8 mouse cellular contexts compared by ENCODE assay signal in genomic region chr4:156031255-156031592, GRCm38 (mm10). TPM values are rescaled to one million over a fixed set of nuclear protein-coding genes. Genes with fewer than 3 reads are reported as not detected.
A peak's percentile ranks its signal among the peaks of the same experiment; 100 is the strongest.
DNase-seq lines count a peak whose midpoint lies in the region; ATAC-seq and TF ChIP-seq lines count a peak whose summit lies in the region.
"Had no signal": no experiment of that assay in that cellular context is flagged by ENCODE, and none has a peak within 500 bp of the region (broad histone marks: within the 10 kb centered on the region; RNA-seq: fewer than 3 reads in every experiment).

No protein-coding gene starts in this region.

- peak; percentile 29; the same call in 1 of the 2 replicates for ATAC-seq in lung, embryonic 15.5 days (ENCODE audit: borderline replicate concordance, extremely low read depth, low FRiP score, low TSS enrichment)
- no peak; the same call in 1 of the 2 replicates for ATAC-seq in limb, embryonic 11.5 days (ENCODE audit: insufficient number of reproducible peaks, low FRiP score, low TSS enrichment, low read depth)

- no peak for TF ChIP-seq POLR2A in olfactory bulb, adult 2 months (IDR thresholded peaks at IDR 0.05; ENCODE audit: insufficient read depth, low read depth, low read length)

- peak overlapping the region; percentile 64 for H3K9ac ChIP-seq in lung, embryonic 15.5 days
- peak overlapping the region; percentile 46 for H3K9ac ChIP-seq in limb, embryonic 11.5 days (ENCODE audit: low read length)

- TF ChIP-seq CTCF in olfactory bulb, adult 2 months (IDR thresholded peaks at IDR 0.05; ENCODE audit: insufficient read depth, low read depth, low read length): no peak

- peak overlapping the region; percentile 55 for H3K4me3 ChIP-seq in lung, embryonic 15.5 days
- H3K4me3 ChIP-seq in forebrain, embryonic 10.5 days: peak overlapping the region; percentile 59
- H3K4me3 ChIP-seq in limb, embryonic 11.5 days (ENCODE audit: low read depth, low read length): peak overlapping the region; percentile 43
- H3K4me3 ChIP-seq in olfactory bulb, adult 2 months (ENCODE audit: insufficient read depth, low read depth, low read length): peak overlapping the region; percentile 57

- WGBS in lung, embryonic 15.5 days: 8% methylated on average over 7 of the region's 7 CpGs
- WGBS in forebrain, embryonic 10.5 days: 7% methylated on average over 7 of the region's 7 CpGs
- 5% methylated on average over 7 of the region's 7 CpGs for WGBS in limb, embryonic 11.5 days
- WGBS in olfactory bulb, adult 2 months: 3% methylated on average over 7 of the region's 7 CpGs

- no peaks in the 10 kb centered on the region for H3K9me3 ChIP-seq in lung, embryonic 15.5 days
- no peaks in the 10 kb centered on the region for H3K9me3 ChIP-seq in forebrain, embryonic 10.5 days
- H3K9me3 ChIP-seq in limb, embryonic 11.5 days (ENCODE audit: control insufficient read depth, low read length): no peaks in the 10 kb centered on the region

- peaks cover 25% of the 10 kb centered on the region for H3K4me1 ChIP-seq in lung, embryonic 15.5 days
- H3K4me1 ChIP-seq in forebrain, embryonic 10.5 days: peaks cover 51% of the 10 kb centered on the region
- H3K4me1 ChIP-seq in limb, embryonic 11.5 days (ENCODE audit: control insufficient read depth, insufficient read depth, low read length): peaks cover 11% of the 10 kb centered on the region; the same call in 1 of the 2 replicates
- peaks cover 35% of the 10 kb centered on the region for H3K4me1 ChIP-seq in olfactory bulb, adult 2 months (ENCODE audit: control insufficient read depth, insufficient read depth, low read length)

- H3K36me3 ChIP-seq in lung, embryonic 15.5 days: peaks cover 8% of the 10 kb centered on the region; the same call in 1 of the 2 replicates
- H3K36me3 ChIP-seq in forebrain, embryonic 10.5 days (replicated peaks): peaks cover 30% of the 10 kb centered on the region
- no peaks in the 10 kb centered on the region for H3K36me3 ChIP-seq in limb, embryonic 11.5 days (ENCODE audit: control insufficient read depth, insufficient read depth, low read length)

- peak overlapping the region; percentile 92 for H3K27ac ChIP-seq in lung, embryonic 15.5 days
- H3K27ac ChIP-seq in forebrain, embryonic 10.5 days: peak overlapping the region; percentile 91
- no peak overlapping the region for H3K27ac ChIP-seq in limb, embryonic 11.5 days (replicated peaks; ENCODE audit: low read depth, low read length)
- H3K27ac ChIP-seq in olfactory bulb, adult 2 months (ENCODE audit: insufficient read depth, low read depth, low read length): peak overlapping the region; percentile 74; the same call in 1 of the 2 replicates

- H3K27me3 ChIP-seq in lung, embryonic 15.5 days: peaks cover 21% of the 10 kb centered on the region
- H3K27me3 ChIP-seq in forebrain, embryonic 10.5 days (ENCODE audit: poor library complexity, severe bottlenecking): peaks cover 33% of the 10 kb centered on the region
- H3K27me3 ChIP-seq in limb, embryonic 11.5 days (ENCODE audit: control insufficient read depth, insufficient read depth, low read length): peaks cover 21% of the 10 kb centered on the region

- DNase-seq in lung, adult 18-20 months: no peak
- no peak for DNase-seq in forebrain, embryonic 10.5 days (ENCODE audit: extremely low spot score, low spot score)
- no peak for DNase-seq in limb, embryonic 11.5 days (ENCODE audit: low spot score)
- no peak for DNase-seq in thymus, postnatal 10 days (ENCODE audit: low spot score in 2 of 2)
- DNase-seq in layer of hippocampus, adult 8-10 months (ENCODE audit: low spot score in 2 of 2): no peak

- H3K4me2 ChIP-seq in lung, embryonic 15.5 days: peak overlapping the region; percentile 75
- peak overlapping the region; percentile 67 for H3K4me2 ChIP-seq in limb, embryonic 11.5 days (ENCODE audit: low read depth, severe bottlenecking)

RNA-seq across cellular contexts. Expression of gene Tnfrsf18, which starts 5.3 kb away (rescaled TPM):
- polyA plus RNA-seq in lung, embryonic 15.5 days (2015; fragmentation: Nextera tagmentation; extraction: Ambion mirVana): 1.6 and 2.7 TPM in 2 replicates
- polyA plus RNA-seq in forebrain, embryonic 10.5 days (2016; fragmentation: Nextera tagmentation; extraction: Ambion mirVana): 0.72 and 1.1 TPM in 2 replicates
- 0.62 and 0.65 TPM in 2 replicates for polyA plus RNA-seq in limb, embryonic 11.5 days (2014; fragmentation: Nextera tagmentation; extraction: Ambion mirVana)
- not detected in 2 replicates for polyA plus RNA-seq in olfactory bulb, adult 2 months (2012; ENCODE audit: insufficient read depth, insufficient read length, low replicate concordance, missing spikeins)
- total RNA-seq in layer of hippocampus, adult 8-10 months (2022): not detected
- total RNA-seq: layer of hippocampus, postnatal 36 days had no signal

RNA-seq across cellular contexts. Expression of gene Tnfrsf4, which starts 17.6 kb away (rescaled TPM):
- 0.39 and 0.42 TPM in 2 replicates for polyA plus RNA-seq in lung, embryonic 15.5 days (2015; fragmentation: Nextera tagmentation; extraction: Ambion mirVana)
- 0.72 and 1.1 TPM in 2 replicates for polyA plus RNA-seq in forebrain, embryonic 10.5 days (2016; fragmentation: Nextera tagmentation; extraction: Ambion mirVana)
- 0.29 and 0.58 TPM in 2 replicates for polyA plus RNA-seq in limb, embryonic 11.5 days (2014; fragmentation: Nextera tagmentation; extraction: Ambion mirVana)
- polyA plus RNA-seq in olfactory bulb, adult 2 months (2012; ENCODE audit: insufficient read depth, insufficient read length, low replicate concordance, missing spikeins): not detected in 2 replicates
- 1 to 10 TPM; 1.1 to 3.5 (median 2.0) TPM for total RNA-seq in layer of hippocampus, adult 8-10 months (2022)

RNA-seq across cellular contexts. Expression of gene Ttll10, which starts 28.0 kb away (rescaled TPM):
- polyA plus RNA-seq in lung, embryonic 15.5 days (2015; fragmentation: Nextera tagmentation; extraction: Ambion mirVana): 2.9 TPM in 2 replicates
- 0.10 and 0.41 TPM in 2 replicates for polyA plus RNA-seq in forebrain, embryonic 10.5 days (2016; fragmentation: Nextera tagmentation; extraction: Ambion mirVana)
- polyA plus RNA-seq in limb, embryonic 11.5 days (2014; fragmentation: Nextera tagmentation; extraction: Ambion mirVana): 0.33 and 0.55 TPM in 2 replicates
- not detected in 2 replicates for polyA plus RNA-seq in olfactory bulb, adult 2 months (2012; ENCODE audit: insufficient read depth, insufficient read length, low replicate concordance, missing spikeins)
- total RNA-seq in layer of hippocampus, adult 8-10 months (2022): under 1 TPM in 3 of 4 experiments, not detected in 1; 0.27 to 0.80 (median 0.45) TPM

RNA-seq across cellular contexts. Expression of gene Sdf4, which starts 38.6 kb away (rescaled TPM):
- 156 and 162 TPM in 2 replicates for polyA plus RNA-seq in lung, embryonic 15.5 days (2015; fragmentation: Nextera tagmentation; extraction: Ambion mirVana)
- polyA plus RNA-seq in forebrain, embryonic 10.5 days (2016; fragmentation: Nextera tagmentation; extraction: Ambion mirVana): 134 and 135 TPM in 2 replicates
- polyA plus RNA-seq in limb, embryonic 11.5 days (2014; fragmentation: Nextera tagmentation; extraction: Ambion mirVana): 131 and 142 TPM in 2 replicates
- 218 TPM in 1 of 2 replicates, not detected in the other for polyA plus RNA-seq in olfactory bulb, adult 2 months (2012; ENCODE audit: insufficient read depth, insufficient read length, low replicate concordance, missing spikeins)
- total RNA-seq in layer of hippocampus, adult 8-10 months (2022): 100 to 1,000 TPM; 202 to 230 (median 217) TPM

RNA-seq across cellular contexts. Expression of gene B3galt6, which starts 38.8 kb away (rescaled TPM):
- polyA plus RNA-seq in lung, embryonic 15.5 days (2015; fragmentation: Nextera tagmentation; extraction: Ambion mirVana): 16.4 and 17.0 TPM in 2 replicates
- polyA plus RNA-seq in forebrain, embryonic 10.5 days (2016; fragmentation: Nextera tagmentation; extraction: Ambion mirVana): 12.7 and 14.0 TPM in 2 replicates
- 15.4 and 16.4 TPM in 2 replicates for polyA plus RNA-seq in limb, embryonic 11.5 days (2014; fragmentation: Nextera tagmentation; extraction: Ambion mirVana)
- not detected in 2 replicates for polyA plus RNA-seq in olfactory bulb, adult 2 months (2012; ENCODE audit: insufficient read depth, insufficient read length, low replicate concordance, missing spikeins)
- 10 to 100 TPM in 1 of 4 experiments, 1 to 10 TPM in 3; 9.2 to 11.3 (median 9.7) TPM for total RNA-seq in layer of hippocampus, adult 8-10 months (2022)
